Mouse (Mus musculus) thymus, postnatal 14 days (tissue): ENCODE measurements at regions not wholly inside any gene's neighbourhood (a gene's known extent, or its start where the extent isn't known, plus 50 kb on each side); places are given as distances from the start of the nearest gene placed in this dataset.

ENCODE experiments used
- DNase-seq: peaks from one replicate; pipeline ENCODE4 v3.0.0; 2021

DNA sequence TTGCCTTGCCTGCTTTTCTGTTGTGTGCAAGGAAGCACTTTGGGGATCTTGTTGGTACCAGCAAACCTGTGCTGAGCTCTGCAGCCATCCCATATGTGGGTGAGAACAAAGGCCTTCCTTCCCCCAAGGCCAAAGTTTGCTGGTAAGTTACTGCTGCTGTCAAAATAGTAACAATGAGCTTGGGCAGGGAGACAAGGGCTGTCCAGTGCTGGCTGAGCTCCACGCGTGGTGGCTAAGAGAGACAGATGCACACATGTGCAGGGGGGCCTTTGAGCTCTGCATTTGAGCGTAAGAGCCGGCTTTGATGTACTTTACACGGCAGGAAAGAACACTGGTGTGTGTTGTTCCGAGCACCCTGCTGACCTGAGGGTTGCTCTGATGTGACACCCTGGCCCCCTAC lies 132.2 kb upstream of the Runx1 start:
- no peak for DNase-seq

DNA sequence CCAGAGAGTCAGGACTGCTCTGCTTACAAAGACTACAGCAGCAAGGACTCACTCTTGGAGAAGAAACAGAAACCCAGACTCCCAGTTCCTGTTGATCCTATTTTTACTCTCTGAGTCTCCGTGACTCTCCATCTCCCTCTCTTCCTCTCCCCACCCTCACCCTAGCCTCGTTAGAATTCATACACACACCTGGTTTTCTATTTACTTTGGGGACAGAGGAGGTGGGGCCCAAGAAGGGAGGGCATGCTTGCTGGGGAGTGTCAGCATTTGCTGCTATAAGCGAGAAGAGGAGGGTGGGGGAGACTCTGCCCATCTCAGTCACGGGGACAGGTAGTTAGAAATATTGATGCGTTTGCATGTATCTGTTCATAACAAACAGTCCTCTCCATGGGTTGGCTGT lies 129.6 kb upstream of the Runx1 start:
- DNase-seq: no peak

DNA sequence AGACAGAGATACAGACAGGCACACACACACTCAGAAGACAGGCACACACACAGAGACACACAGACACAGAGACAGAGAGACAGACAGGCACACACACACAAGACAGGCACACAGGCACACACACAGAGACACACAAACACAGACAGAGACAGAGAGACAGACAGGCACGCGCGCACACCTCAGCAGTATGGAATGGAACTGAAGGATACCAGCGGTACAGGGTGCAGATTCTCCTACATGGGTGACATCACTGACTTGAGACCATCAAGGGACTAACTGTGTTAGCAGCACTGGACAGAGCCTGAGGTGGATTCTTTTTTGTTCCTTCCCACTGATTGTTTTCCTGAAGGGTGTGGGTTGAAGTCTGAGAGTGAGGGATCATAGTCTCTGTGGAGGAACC lies 129.1 kb upstream of the Runx1 start:
- DNase-seq: no peak

DNA sequence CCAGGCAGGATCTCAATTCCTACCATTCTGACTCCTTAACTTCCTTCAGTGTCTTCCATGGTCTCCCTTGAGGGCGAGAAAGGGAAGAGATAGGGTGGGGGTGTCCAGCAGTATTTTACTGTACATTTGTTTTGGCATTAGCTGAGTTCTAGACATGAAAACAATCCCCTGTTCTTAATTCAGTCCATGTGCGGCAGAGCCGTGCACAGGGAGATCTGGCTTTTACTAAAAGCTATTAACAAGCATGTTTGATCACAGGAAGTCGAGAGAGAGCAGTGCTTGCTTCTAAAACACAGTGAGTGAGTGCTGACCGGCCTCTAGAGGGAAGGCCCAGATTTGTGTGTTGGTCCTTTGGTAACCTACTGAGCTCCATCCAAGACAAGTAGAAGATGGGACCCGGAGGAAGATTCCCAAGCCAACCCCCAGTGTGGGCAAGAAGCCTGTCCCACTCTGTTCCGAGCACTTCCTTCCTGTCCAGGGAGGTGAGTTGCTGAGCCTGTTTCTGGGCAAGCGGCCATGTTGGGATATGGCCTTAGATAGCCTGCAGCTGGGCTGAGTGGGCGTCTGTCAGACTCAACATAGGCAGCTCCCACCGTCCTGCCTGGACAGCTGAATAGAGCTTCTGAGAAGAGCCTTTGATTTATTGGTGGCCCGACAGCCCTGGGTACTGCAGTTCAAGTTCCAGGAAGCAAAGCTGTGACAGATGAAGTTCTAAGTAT lies 128.1 kb upstream of the Runx1 start:
- no peak for DNase-seq

DNA sequence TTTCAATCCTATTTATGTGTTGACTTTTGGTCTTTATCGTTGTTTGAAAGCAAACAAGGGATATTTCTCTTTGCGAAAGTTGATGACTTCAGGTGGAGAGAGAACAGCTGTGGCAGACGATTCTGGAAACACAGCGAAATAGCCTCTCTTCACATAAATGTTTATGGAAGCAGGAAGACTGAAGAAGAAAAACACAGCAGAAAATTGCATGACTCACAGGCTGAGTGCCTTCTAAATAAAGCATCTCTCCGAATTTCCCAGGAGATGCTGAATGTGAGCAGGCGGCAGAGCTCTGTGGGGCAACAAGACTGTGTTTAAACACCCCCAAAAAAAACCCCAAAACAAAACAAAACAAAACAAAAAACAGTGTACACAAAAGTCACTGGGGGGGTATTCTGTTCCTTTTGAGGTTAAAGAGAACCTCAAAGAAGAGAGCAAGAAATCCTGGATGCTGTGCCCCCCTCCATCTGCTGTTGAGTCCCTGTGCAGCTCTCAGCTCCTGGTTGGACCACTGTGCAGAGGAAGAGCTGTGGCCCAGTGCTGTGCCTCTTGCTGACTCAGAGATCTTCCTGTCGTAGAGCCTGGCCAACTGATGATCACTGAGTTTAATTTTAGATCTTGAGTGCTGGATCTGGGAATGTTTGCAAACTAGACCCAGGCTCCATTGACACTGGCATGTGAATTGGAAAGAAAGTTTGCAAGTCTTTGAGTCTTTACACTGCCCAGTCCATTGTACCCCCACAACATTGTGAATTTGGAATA lies 126.6 kb upstream of the Runx1 start:
- DNase-seq: no peak

DNA sequence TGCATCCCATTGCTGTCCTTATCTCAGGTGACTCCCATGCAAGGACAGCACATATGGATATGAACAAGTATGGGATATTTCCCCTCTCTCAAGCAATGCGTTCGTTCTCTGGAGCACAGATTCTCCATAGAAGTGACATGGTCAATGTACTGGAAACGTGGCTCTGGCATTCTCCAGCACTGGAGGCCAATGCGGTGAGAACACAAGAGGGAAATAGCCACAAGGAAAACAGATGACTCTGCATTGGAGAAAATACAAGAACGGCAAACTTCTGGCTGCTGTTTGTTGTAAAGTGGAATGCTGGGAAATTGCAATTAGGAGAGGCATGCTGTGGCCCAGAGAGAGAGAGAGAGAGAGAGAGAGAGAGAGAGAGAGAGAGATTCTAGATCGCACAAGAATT lies 125.6 kb upstream of the Runx1 start:
- no peak for DNase-seq

DNA sequence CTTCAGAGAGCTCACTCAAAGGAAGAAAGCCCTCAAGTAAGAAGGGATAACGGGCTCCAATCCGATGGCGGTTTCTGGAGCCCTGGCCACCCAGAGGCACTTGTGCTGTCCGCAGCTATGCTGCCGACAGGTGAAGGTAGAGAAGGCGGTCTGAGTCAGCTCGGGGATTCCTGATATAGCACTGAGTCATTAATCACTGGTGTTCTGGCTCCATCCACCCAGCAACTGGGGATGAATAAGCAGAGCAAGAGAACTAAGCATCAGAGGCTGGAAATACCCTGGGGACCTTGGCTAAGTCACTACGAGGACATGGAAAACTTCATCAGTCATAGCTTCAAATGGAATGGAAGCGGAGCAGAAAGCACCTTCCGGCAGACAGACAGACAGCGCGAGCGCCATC lies 122.5 kb upstream of the Runx1 start:
- DNase-seq: no peak

DNA sequence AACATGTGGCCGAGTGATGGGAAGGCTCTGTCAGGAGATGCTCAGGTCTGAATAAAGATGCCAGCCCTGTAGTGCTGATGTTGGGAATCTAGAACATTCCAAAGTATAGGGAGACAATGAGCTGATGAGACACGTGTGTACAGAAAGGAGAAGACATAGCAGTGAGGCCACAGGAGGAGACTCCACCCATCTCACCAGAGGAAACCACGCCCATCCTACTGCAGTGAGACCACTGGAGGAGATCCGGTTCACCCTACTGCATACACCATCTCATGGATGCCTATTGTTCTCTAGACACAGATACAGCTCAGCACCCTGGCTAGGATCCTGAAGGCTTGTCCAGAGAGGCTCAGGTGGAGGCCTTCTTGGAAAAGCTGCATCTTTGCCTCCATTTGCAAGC lies 120.6 kb upstream of the Runx1 start:
- peak; percentile 72 for DNase-seq

DNA sequence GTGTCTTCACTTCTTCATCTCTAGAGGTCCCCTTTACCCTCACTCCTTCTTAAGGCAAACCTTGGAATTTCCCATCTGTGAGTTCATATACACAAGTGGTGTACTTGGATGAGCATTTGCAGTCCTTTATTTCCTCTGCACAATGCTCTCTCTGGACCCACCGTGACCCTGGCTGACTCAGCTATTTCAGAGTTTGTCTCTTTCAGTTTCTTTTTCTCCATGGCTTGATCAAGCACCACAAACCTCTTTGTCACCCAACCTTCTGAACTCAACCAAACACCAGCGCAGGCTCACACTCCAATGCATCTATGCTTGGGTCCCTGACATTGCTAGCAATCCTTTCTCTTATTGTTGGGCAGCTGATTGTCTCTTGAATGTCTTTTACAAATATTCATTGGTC lies 118.0 kb upstream of the Runx1 start:
- DNase-seq: no peak

DNA sequence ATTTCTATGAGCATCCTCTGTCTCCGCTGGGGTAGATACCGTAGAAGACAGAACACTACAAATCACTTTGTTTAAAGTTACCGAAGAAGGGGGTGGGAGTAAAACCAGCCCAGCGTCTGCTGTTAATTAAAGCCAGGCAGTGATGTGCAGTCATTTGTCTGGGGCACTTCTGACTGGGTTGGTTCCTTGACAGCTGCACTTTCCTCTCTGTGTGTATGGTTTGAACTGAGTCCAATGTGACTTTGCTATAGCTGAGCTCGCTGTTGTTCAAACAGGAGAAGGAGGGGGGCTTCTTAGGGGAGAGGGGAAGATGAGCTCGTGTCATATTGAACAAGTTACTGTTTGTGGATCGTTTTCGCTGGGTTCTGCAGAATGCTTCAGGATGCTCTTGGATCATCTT lies 113.7 kb upstream of the Runx1 start:
- no peak for DNase-seq

DNA sequence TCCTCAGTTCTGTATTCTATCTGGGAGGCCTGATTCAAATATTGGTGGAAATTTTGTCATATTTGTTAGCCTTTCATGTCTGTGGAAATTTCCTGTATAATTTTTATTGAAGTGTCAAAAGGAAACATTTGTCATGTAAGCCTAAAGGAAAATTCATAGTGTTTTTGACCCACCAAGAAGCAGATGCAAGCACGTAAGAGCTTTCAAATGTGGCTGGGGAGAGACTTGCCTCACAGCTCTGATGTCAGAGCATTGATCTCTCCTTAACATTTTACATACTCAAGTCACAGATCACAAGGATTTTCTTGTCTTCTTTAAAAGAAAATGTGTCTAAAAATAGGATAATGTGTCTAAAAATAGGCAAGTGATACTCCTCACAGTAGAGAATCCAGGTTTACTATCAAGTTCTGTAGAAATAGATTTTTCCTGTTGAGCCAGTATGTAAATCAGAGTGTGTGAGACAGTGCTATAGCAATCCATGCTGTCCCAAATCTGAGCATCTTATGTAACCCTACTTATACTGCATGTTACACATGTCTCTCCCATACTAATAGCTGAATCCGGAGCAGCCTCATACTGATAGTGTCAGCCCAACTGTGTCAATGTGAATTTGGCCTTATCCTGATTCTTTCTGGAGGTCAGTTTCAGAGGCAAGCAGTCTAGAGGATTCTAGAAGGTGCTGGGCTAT lies 110.0 kb upstream of the Runx1 start:
- no peak for DNase-seq

DNA sequence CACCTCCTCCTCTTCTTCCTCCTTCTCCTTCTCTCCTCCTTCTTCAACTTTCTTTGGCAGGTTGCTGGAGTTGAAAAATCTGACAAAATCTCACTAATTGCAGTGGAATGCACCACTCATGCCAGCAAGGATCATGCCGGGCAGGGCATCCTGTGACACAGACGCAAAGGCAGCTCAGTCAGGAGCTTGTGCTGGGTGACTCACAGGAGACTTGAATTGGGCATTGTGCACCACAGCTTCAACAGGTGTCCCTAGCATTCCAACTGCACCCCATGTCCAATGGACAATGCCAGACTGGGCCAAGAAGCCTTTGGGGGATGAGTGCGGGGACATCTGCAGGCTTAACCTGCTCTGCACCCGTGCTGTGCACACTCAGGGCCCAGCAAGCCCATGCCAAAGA lies 104.2 kb upstream of the Runx1 start:
- no peak for DNase-seq

DNA sequence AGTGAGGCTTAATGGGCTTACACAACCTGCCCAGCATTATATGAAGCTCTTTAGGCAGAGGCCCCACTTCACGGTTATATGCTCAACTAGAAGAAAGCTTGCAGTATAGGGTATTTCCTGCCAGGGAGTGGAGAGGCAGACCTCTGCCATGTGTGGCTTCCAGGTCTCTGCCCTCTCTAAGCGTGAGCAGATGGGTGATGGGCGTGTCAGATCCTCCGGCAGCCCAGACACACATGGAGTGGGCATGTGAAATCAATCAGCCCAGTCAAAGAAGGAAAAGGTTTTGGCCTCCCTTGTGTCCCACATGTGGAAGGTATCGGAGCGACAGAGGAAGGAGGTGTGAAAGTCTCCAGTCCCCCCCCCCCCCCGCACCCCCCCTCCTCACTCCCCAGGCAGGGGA lies 102.3 kb upstream of the Runx1 start:
- DNase-seq: peak; percentile 61

DNA sequence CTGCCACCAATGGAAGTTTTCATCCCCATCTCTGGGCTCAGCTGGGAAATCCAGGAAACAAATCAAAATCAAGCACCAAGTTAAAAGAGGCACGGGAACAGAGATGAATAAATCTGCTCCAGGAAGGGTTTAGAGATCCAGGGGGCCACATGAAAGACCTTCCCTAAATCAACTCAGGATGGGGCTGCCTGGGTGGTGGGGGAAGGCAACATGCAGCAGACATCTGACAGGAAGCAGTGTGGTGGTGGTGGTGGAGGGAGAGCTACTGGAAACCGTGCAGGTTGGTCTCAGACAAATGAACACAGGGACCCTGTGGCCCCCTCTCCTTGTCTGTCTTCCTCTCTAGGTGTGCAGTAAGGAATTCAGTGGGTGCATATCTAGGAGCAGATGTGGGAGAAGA lies 101.7 kb upstream of the Runx1 start:
- peak; percentile 80 for DNase-seq

DNA sequence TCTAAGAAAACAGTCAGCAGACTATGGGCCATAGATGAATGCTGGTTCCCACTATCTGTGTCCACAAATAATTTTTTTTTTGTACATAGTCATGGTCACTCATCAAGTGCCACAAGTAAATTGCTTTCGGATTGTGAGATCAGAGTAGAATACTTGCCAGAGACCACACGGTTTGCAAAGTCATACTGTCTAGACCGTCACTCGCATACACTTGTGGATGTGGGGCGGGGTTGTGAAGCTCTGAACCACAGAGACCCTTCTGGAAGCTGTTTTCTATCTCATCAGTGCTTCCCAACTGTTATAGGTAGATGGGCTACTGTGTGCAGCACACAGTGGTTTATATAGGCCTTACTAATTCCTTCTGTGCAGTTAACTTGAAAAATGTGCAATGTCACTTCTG lies 100.9 kb upstream of the Runx1 start:
- DNase-seq: peak; percentile 31

DNA sequence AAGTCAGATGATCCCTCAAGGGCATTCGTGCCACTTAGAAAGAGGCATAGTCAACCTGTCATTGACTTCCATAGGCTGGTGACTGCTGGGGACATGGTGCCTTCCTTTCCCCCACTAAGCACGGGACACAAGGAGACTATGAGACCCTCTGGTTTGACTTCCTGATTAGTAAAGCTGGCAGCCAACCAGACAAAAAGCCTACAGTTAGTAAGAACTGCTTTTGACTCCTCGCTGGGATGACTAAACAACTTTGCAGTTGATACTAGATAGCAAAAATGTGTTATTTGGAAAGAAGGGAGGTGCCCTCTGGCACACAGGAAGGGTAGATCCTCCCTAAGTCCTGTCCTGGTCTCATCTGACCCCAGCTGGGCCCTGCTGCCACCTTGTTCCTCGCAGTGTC lies 95.0 kb upstream of the Runx1 start:
- DNase-seq: no peak

DNA sequence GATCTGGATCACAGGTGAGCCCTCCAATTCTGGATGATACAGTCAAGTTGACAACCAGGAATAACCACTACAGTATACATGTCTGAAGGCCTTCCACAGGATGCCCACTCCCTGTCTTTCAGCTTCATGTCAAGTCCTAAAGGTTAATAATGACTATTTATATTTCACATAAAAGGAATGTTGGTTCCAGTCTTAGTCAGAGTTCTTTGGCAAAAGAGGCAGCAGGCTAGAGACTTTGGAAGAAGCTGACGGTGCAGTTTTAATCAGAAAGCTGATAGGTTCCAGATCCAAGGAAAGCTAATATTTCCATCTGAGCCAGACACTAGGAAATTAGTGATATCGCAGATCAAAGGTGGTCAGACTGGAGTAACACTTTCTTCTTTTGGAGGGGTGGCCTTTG lies 91.4 kb upstream of the Runx1 start:
- no peak for DNase-seq

DNA sequence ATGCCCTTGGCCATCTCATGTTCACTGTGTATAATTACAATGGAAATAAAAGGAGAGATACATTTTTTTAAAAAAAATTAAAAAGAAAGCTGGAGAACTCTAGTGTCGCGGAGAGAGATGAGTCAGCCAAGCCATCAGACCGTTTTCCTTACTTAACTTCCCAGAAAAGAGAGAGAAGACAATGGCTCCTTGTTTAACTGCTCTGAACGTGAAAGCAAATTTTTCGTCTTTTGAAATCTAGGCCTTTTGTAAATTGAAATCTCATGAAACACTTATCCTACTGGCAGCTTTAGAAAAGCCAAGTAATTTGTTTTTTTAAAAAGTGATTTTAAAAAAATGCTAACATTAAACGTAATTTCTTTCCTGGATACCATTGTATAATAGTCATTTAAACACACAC lies 89.7 kb upstream of the Runx1 start:
- DNase-seq: no peak

DNA sequence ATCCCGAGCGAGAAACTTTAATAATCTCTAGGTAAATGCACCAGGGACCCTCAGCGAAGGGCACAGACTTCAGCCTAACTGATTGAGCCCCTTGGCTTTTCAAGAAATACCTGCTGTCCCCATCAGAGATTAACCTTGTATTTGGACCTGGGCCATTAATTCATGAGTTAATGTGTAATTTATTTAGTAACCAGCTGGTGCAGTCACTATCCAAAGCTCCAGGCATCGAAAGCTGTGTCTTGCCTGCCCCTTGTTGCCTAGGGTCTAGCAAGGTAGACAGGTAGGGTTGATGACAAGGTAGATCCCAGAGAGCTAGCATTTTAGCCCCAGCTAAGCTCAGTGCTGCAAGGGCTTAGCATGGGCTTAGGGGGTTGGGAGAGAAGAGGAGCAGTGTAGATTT lies 80.9 kb upstream of the Runx1 start:
- no peak for DNase-seq

DNA sequence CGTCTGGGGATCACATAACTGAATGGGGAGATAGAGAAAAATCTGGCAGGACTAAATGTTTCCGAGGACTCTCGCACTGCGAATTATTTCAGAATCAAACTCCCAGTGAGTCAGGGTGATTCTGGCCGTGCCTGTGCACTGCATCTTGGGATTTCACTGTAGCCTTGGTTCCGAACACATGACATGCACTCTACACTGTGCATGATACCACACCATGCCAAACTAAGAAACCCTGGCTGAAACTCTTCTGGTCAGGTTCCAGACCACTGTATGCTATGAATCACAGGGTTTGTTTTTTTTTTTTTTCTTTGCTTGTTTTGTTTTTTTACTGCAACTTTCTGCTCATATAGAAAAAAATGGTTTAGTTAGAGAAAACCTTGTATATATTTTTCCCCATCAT lies 79.7 kb upstream of the Runx1 start:
- DNase-seq: no peak

DNA sequence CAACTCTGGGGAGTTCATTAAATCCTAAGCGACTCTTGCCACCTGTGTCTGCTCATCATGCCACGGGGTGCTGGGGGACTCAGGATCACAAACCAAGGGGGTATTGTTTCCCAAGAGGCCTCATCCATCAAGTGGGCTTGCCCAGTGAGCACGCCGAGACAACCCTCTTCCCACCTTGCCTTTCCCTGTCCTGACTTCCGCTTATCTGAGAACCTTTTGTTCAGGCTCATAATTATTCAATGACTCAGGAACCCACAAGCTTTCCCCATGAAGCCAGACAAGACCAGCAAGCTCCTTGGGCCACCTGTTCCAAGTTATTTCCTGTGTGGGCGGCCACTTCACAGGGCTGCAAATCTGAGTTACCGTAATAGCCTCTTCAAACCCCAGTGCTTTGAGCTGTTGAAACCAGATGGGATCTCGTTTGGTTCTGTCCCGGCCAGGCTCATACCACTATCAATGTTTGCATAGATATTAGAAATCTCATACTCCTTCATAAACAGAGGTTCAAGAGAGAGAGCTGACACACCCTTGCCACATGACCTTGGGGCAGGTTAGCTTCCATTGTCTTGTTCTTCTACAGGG lies 78.0 kb upstream of the Runx1 start:
- DNase-seq: no peak

DNA sequence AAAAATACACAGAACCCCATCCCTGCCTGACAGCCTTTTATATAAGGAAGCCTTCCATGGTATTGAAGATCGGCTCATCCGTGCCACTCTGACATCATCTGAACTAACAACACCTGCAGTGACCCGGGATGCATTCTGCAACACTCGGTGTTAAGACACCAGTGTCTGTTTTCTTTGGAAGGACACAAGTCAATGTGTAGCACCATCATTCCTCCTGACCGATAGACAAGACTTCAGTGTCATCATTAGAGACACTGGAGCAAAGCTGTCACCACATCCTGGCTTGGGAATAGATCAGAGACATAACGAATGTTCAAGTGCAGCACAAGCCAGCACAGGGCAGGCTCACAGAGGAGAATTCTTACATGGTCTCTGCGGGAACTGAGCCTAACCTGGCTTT lies 77.5 kb upstream of the Runx1 start:
- no peak for DNase-seq

DNA sequence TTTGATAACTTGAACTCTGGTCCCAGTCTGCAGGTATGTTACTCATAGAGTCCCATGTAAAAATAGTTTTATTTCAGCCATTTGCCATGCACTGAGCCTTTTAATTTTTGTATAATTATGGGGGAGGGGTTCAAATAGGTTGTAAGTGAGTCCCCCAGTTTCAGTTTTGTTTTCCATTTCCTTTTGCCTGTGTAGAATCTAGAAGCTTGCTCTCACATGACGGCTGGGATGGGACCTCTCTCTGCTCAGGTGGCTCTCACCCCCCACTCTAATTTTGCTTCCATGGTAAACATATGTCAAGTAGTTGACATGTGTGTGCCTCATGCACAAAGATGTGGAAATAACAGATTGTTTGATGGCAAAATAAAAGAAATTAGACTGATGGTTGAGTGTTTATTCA lies 73.8 kb upstream of the Runx1 start:
- no peak for DNase-seq

DNA sequence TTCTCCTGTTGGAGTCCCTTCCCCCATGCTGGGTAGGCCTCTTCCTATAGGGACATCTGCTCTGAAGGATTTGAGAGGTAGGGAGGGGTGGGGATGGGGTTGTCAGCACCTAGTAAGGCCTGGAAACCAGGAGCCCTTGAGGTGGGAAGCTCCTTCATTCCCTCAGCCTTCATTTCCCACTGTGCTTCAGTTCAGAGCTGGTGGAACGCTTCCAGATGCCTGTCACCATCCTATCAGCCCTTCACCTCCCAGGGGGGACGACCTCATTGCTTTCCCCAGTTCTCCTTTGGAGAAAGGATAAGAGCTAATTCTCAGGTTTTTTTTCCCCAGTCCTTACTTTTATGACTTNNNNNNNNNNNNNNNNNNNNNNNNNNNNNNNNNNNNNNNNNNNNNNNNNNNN lies 65.8 kb upstream of the Runx1 start:
- DNase-seq: no peak
